Mouse (Mus musculus) spleen, adult 18-20 months (tissue): ENCODE results near the gene Npw.
"Not testable (repeated sequence)": the region's sequence is repeated elsewhere in the genome, so short reads cannot be mapped to it uniquely, and the experiment has no call there.

Source experiments
- DNase-seq, 2 experiments: peaks; one replicate each; pipeline ENCODE4 v3.0.0; 2022; ENCODE audit warnings: mixed read lengths in 2 of 2

Npw gene

DNA sequence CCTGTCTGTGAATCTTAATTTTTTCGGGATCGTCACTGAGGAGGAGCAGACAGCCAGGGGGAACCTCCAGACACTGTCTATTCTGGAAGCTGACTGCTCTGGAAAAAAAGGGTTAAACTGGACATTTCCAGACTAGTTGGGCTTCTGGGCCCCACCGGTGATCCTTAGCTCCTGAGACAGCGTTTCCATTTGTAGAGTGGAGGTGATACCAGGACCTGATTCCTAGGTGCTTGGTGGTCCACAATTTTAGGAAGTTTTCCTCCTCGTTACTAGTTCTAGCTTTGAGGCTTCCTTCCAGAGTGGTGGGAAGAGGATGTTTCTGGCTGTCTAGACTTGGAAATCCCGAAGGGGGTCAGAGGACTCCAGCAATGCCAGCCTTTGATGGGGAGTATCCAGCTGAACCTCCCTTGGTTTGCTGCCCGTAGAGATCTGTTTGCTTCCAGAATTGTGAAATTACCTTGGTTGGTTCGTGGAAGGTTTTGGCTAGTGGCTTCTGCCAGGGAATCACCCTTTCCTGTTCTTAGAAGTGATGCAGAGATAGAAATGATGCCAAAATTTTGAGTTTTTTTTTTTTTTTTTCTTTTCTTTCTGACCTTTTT is 12.1 kb upstream of the Npw start:
- DNase-seq: no peak

- peak; percentile 89 to 96 for DNase-seq
Observed at GRCm38 (mm10) chr17:24669545-24670245, 11.4 kb upstream of the Npw start, which contains the start of gene Zfp598. TSS of gene Zfp598 (plus strand) at chr17:24669687.

- not testable (repeated sequence) for DNase-seq
Observed at GRCm38 (mm10) chr17:24669214-24669544, 10.9 kb upstream of the Npw start.

GRCm38 (mm10) chr17:24667416-24667815 is 9.2 kb upstream of the Npw start:
- DNase-seq: peak; percentile 34 to 57

DNA sequence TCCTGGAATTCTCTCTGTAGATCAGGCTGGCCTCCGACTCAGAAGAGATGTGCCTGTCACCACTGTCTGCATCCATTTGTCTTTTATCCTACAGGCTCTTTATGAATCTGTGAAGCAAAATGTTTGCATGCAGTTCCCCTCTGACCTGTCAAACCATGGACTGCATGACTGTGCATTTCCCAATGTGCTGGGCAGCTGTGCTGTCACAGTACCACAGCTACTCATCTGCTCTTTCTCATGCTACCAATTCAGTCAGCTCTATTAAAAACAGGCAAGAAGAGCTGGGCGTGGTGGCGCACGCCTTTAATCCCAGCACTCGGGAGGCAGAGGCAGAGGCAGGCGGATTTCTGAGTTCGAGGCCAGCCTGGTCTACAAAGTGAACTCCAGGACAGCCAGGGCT is 8.8 kb upstream of the Npw start:
- not testable (repeated sequence) for DNase-seq

GRCm38 (mm10) chr17:24654969-24655368 is 3.3 kb downstream of the Npw start:
- DNase-seq: no peak

- peak; percentile 42 to 74 for DNase-seq
Observed at GRCm38 (mm10) chr17:24653967-24654710, 4.1 kb downstream of the Npw start.

- no peak for DNase-seq
Observed at GRCm38 (mm10) chr17:24651835-24652234, 6.4 kb downstream of the Npw start.

GRCm38 (mm10) chr17:24650766-24651165 is 7.5 kb downstream of the Npw start:
- DNase-seq: no peak

DNA sequence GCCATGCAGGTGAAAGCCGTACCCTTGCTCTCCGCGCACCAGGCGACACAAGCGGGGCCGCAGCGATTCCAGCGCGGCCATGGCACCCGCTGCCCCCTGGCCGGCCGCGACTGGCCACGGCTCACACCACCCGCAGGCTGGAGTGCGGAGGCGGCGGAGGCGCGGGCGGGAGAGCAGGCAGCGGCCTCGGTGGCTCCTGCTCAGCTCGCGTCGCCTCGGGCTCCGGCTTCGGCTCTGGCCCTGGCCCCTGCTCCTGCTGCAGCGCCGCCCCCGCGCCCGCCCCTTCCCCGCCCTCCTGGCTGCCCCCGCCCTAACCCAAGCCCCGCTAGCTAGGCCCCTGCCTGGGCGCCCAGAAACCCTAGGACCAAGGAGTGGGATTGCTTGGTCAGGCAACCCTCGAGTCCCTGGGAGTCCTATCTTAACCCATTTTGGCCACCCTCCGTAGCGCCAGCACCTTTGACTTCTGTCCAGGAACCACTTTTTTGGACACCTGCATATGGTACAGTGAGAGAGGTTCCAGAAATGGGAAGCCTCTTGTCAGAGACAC is 8.1 kb downstream of the Npw start, which contains the start of gene Slc9a3r2:
Gene Slc9a3r2 (minus strand): TSS at position 258 of the 547 bp plus-strand sequence.
- no peak for DNase-seq

GRCm38 (mm10) chr17:24649581-24650069 is 8.6 kb downstream of the Npw start:
- no peak for DNase-seq

GRCm38 (mm10) chr17:24648731-24649377 is 9.4 kb downstream of the Npw start:
- DNase-seq: no peak

GRCm38 (mm10) chr17:24647493-24647892 is 10.8 kb downstream of the Npw start:
- DNase-seq: no peak

- DNase-seq: no peak
Observed at GRCm38 (mm10) chr17:24646381-24646780, 11.9 kb downstream of the Npw start.

DNA sequence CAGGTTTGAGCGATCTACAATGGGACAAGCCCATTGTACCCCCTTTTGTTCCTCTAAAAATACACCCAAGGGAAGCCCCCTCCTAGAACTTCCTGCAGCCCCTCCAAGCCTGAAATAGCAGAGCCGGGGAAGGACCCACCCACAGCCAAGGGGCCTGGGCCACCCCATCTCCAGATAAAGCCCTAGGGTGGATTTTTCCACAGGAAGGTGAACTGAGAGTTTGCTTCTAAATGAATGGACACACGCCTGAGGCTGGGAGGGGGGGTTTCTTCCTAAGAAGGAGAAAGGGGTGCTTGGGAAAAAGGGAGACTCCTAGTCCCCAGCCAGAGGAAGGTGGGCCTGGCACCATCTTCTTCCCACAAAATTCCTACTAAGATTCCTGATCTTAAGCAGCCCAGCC is 12.3 kb downstream of the Npw start:
- DNase-seq: no peak

- DNase-seq: no peak
Observed at GRCm38 (mm10) chr17:24644875-24645721, 13.2 kb downstream of the Npw start.

- no peak for DNase-seq
Observed at GRCm38 (mm10) chr17:24644030-24644715, 14.1 kb downstream of the Npw start.

GRCm38 (mm10) chr17:24642791-24643343 is 15.4 kb downstream of the Npw start:
- DNase-seq: no peak

DNA sequence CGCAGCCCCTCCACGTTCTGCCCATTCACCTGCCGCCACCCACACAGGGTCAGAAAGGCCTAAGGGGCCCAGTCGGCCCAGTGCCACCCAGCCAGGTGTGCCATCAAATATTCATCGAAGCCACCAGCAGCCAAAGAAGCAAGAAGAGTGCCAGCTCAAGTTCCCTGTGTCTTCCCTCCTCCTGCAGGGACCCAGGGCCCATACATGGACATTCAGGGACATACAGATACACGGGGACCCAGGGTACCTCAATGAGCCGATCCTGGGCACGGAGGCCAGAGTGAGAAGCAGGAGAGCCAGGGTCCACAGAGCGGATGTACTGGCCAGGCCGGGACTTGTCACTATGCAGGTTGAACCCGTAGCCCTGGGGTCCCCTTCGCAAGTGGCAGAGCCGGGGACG is 16.3 kb downstream of the Npw start:
- no peak for DNase-seq

GRCm38 (mm10) chr17:24640581-24640980 is 17.7 kb downstream of the Npw start:
- DNase-seq: no peak

GRCm38 (mm10) chr17:24640119-24640518 is 18.1 kb downstream of the Npw start:
- DNase-seq: no peak
